In the genomic region with DNA sequence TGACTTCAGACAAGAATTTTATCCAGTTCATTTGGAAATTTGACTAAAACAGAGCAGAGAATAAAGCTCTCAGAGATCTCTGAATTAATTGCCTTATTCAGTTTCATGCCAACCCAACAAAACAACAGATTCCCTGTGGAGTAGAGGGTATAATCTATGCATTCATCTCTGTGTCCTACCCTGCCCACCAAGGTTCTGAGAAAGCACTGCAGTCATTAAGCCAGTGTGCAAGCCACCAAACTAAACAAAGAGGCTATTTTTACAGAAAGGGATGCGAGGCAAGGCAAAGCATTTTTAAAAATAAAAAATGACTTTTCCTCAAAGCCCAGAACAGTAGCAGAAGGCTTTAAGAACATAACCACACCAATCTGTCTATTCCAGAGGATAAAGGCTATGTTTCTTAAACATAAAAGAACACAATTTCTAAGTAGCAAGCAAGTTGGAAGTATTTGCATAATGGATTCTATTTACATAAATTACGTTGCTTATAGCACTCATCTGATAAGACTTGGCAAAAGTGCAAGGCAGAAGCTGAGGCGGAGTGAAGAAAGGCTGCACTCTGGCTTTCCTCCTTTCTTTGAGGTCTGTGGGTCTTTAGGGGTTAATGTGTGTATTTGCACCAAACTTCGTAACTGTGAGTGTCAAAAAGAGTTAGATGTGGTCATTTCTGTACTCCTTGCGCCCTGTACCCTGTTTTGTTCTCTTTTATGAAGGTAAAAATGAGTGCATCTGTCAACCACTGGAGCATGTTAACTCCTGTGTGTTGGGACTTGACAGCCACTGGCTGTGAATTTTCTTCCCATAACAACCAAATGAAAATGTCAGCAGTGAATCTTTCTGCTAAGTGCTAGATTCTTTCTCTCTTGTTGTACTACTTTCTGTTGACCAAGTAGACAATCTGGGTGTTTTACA, we compare ENCODE assay signal across 17 mouse cellular contexts.
DNase-seq lines count a peak whose midpoint lies in the region; ATAC-seq lines count a peak whose summit lies in the region.
"Had no signal": no experiment of that assay in that cellular context is flagged by ENCODE, and none has a peak within 500 bp of the region (broad histone marks: within the 10 kb centered on the region; RNA-seq: fewer than 3 reads in every experiment).

No protein-coding gene starts in this region.

- DNase-seq in embryonic facial prominence, embryonic 11.5 days (ENCODE audit: low spot score), result no peak
- DNase-seq in embryonic facial prominence, embryonic 10.5 days (ENCODE audit: low spot score), result no peak
- DNase-seq in right cerebral cortex, adult 2 months (ENCODE audit: low spot score in 2 of 2), result peak; percentile 15 to 25
- DNase-seq in right cerebral cortex, postnatal 14 days, result no peak
- no peak for DNase-seq in adrenal gland, adult 2 months
- DNase-seq in cerebellum, postnatal 14 days, result no peak
- DNase-seq in embryo, embryonic 10.5 days (ENCODE audit: low spot score), result no peak
- DNase-seq: adrenal gland, postnatal 25 days; cerebellum, adult 11 months; embryo, embryonic 11 days; heart, adult 11 months; heart, postnatal 4 days; liver, embryonic 13.5 days; lung, postnatal 36 days; right cerebral cortex, postnatal 4 days had no signal

- no peaks in the 10 kb centered on the region for H3K4me1 ChIP-seq in embryonic facial prominence, embryonic 11.5 days (ENCODE audit: control insufficient read depth, insufficient read depth, low read length)
- H3K4me1 ChIP-seq in embryonic facial prominence, embryonic 10.5 days, result no peaks in the 10 kb centered on the region
- peaks cover 16% of the 10 kb centered on the region for H3K4me1 ChIP-seq in midbrain, embryonic 12.5 days
- H3K4me1 ChIP-seq: liver, embryonic 13.5 days had no signal

- no peak overlapping the region for H3K9ac ChIP-seq in embryonic facial prominence, embryonic 11.5 days (replicated peaks; ENCODE audit: low read length)
- H3K9ac ChIP-seq in midbrain, embryonic 12.5 days (replicated peaks), result no peak overlapping the region
- H3K9ac ChIP-seq: liver, embryonic 13.5 days had no signal

- H3K4me2 ChIP-seq in embryonic facial prominence, embryonic 11.5 days (ENCODE audit: low read depth, low read length), result no peak overlapping the region
- no peak overlapping the region for H3K4me2 ChIP-seq in midbrain, embryonic 12.5 days (replicated peaks)
- H3K4me2 ChIP-seq: liver, embryonic 13.5 days had no signal

- WGBS in embryonic facial prominence, embryonic 11.5 days, result 52% methylated on average over 5 of the region's 5 CpGs
- WGBS in embryonic facial prominence, embryonic 10.5 days, result 61% methylated on average over 5 of the region's 5 CpGs
- WGBS in midbrain, embryonic 12.5 days, result 41% methylated on average over 5 of the region's 5 CpGs

- H3K36me3 ChIP-seq in embryonic facial prominence, embryonic 11.5 days (replicated peaks; ENCODE audit: control insufficient read depth, insufficient read depth, low read depth, low read length), result no peaks in the 10 kb centered on the region
- H3K36me3 ChIP-seq in embryonic facial prominence, embryonic 10.5 days (replicated peaks), result no peaks in the 10 kb centered on the region
- H3K36me3 ChIP-seq in midbrain, embryonic 12.5 days, result no peaks in the 10 kb centered on the region
- H3K36me3 ChIP-seq: liver, embryonic 13.5 days had no signal

- 0 out of 2 replicates have a peak, but pooled peaks have one; percentile 73 for ATAC-seq in embryonic facial prominence, embryonic 11.5 days (replicated peaks; ENCODE audit: insufficient number of reproducible peaks, low FRiP score, low TSS enrichment, low read depth)
- ATAC-seq in midbrain, embryonic 12.5 days (ENCODE audit: low FRiP score, low read depth), result peak; percentile 80

- no peak overlapping the region for H3K27ac ChIP-seq in embryonic facial prominence, embryonic 11.5 days (replicated peaks; ENCODE audit: low read depth, low read length)
- no peak overlapping the region for H3K27ac ChIP-seq in embryonic facial prominence, embryonic 10.5 days (replicated peaks)
- 0 out of 2 replicates have a peak overlapping the region, but pooled peaks have one; percentile 22 for H3K27ac ChIP-seq in midbrain, embryonic 12.5 days (replicated peaks)
- H3K27ac ChIP-seq: liver, embryonic 13.5 days; stomach, postnatal 0 days had no signal

- H3K4me3 ChIP-seq in embryonic facial prominence, embryonic 11.5 days (ENCODE audit: low read depth, low read length), result no peak overlapping the region
- no peak overlapping the region for H3K4me3 ChIP-seq in embryonic facial prominence, embryonic 10.5 days
- no peak overlapping the region for H3K4me3 ChIP-seq in midbrain, embryonic 12.5 days
- H3K4me3 ChIP-seq: liver, embryonic 13.5 days had no signal

- no peaks in the 10 kb centered on the region for H3K9me3 ChIP-seq in embryonic facial prominence, embryonic 11.5 days (replicated peaks; ENCODE audit: control insufficient read depth, low read length)
- no peaks in the 10 kb centered on the region for H3K9me3 ChIP-seq in embryonic facial prominence, embryonic 10.5 days
- H3K9me3 ChIP-seq in midbrain, embryonic 12.5 days, result no peaks in the 10 kb centered on the region

- no peaks in the 10 kb centered on the region for H3K27me3 ChIP-seq in embryonic facial prominence, embryonic 11.5 days (ENCODE audit: control insufficient read depth, insufficient read depth, low read length)
- no peaks in the 10 kb centered on the region for H3K27me3 ChIP-seq in embryonic facial prominence, embryonic 10.5 days (replicated peaks; ENCODE audit: low read depth, poor library complexity, severe bottlenecking)
- no peaks in the 10 kb centered on the region for H3K27me3 ChIP-seq in midbrain, embryonic 12.5 days
- H3K27me3 ChIP-seq: liver, embryonic 13.5 days had no signal

Comparison
In these comparisons a context has a peak if more than half of its experiments do, and no peak if none do; other contexts are left out.
1. DNase-seq: peak in right cerebral cortex, adult 2 months (2 of 2); none in embryonic facial prominence, embryonic 11.5 days (single experiment), embryonic facial prominence, embryonic 10.5 days (single experiment), right cerebral cortex, postnatal 14 days (single experiment), adrenal gland, adult 2 months (single experiment), cerebellum, postnatal 14 days (0 of 2) and embryo, embryonic 10.5 days (single experiment).